Mouse (Mus musculus): ENCODE data around the gene Dgcr2. TPM values are rescaled to one million over a fixed set of nuclear protein-coding genes. Genes with fewer than 3 reads are reported as not detected.

The Dgcr2 gene
- polyA plus RNA-seq, 1 experiment from 2014 or later = 75.2 TPM

- ATAC-seq (no peak), DNase-seq (ENCODE audit: low read depth, low spot score) (no peak)
- POLR2A ChIA-PET = interaction anchor here (0.9 kb wide), 1 partner anchor 14 kb away, joined by 3 read pairs; no protein-coding TSS in a partner anchor
- in situ Hi-C loops (cut with MboI; ENCODE audit: low pct_unique_long_range_greater_than_20kb) = no loop called here
- H3K27me3 ChIP-seq = no peaks in the 10 kb centered on the region
- CTCF ChIA-PET = interaction anchor here (0.7 to 1.7 kb wide), 3 partner anchors 10 to 35 kb away, joined by 3 to 7 read pairs (median 3); no protein-coding TSS in a partner anchor
- TF ChIP-seq CTCF (IDR thresholded peaks at IDR 0.05) = no peak
These were observed 81.8 kb downstream of the Dgcr2 start for GRCm38 (mm10) chr16:17816528-17816927.

- no peaks in the 10 kb centered on the region for H3K27me3 ChIP-seq
- DNase-seq (ENCODE audit: low read depth, low spot score) (no peak), ATAC-seq (no peak)
- no peak for TF ChIP-seq CTCF (IDR thresholded peaks at IDR 0.05)
- ChIA-PET CTCF (interaction anchor here (0.7 to 1.7 kb wide), 6 partner anchors 11 to 70 kb away, joined by 3 to 7 read pairs (median 3); no protein-coding TSS in a partner anchor), POLR2A (interaction anchor here (0.7 to 0.9 kb wide), 3 partner anchors 14 to 98 kb away, joined by 3 read pairs; no protein-coding TSS in a partner anchor)
- in situ Hi-C loops (cut with MboI; ENCODE audit: low pct_unique_long_range_greater_than_20kb) = no loop called here
These were observed 82.7 kb downstream of the Dgcr2 start for GRCm38 (mm10) chr16:17815411-17816402.

- no peak for TF ChIP-seq CTCF (IDR thresholded peaks at IDR 0.05)
- no peak for DNase-seq (ENCODE audit: low read depth, low spot score)
- ChIA-PET CTCF (interaction anchor here (1.0 to 4.2 kb wide), 15 partner anchors 8 to 105 kb away, joined by 3 to 26 read pairs (median 11); partner anchors contain the start of gene Med15), POLR2A (interaction anchor here (0.6 to 1.7 kb wide), 5 partner anchors 18 to 81 kb away, joined by 3 to 4 read pairs (median 3); partner anchors contain the start of gene Med15)
- peak; percentile 68 for ATAC-seq
- no peaks in the 10 kb centered on the region for H3K27me3 ChIP-seq
- in situ Hi-C loops (cut with MboI; ENCODE audit: low pct_unique_long_range_greater_than_20kb) = loop anchor here (5.0 kb wide), 1 partner anchor 81 kb away; the partner anchor contains the start of gene Med15
These were observed 85.2 kb downstream of the Dgcr2 start for GRCm38 (mm10) chr16:17813173-17813572.

GRCm38 (mm10) chr16:17812120-17812519 lies 86.2 kb downstream of the Dgcr2 start:
- POLR2A ChIA-PET = interaction anchor here (0.6 to 1.5 kb wide), 6 partner anchors 22 to 82 kb away, joined by 3 to 5 read pairs (median 3); partner anchors contain the start of gene Med15
- DNase-seq (ENCODE audit: low read depth, low spot score) = no peak
- CTCF ChIA-PET = interaction anchor here (0.8 to 4.2 kb wide), 20 partner anchors 9 to 104 kb away, joined by 3 to 26 read pairs (median 9); partner anchors contain the start of gene Med15
- H3K27me3 ChIP-seq = no peaks in the 10 kb centered on the region
- in situ Hi-C loops (cut with MboI; ENCODE audit: low pct_unique_long_range_greater_than_20kb) = loop anchor here (5.0 kb wide), 1 partner anchor 80 kb away; the partner anchor contains the start of gene Med15
- no peak for ATAC-seq
- TF ChIP-seq CTCF (IDR thresholded peaks at IDR 0.05) = no peak

- DNase-seq (ENCODE audit: low read depth, low spot score) (no peak), ATAC-seq (no peak)
- TF ChIP-seq CTCF (IDR thresholded peaks at IDR 0.05) = no peak
- ChIA-PET POLR2A (interaction anchor here (1.4 kb wide), 1 partner anchor 21 kb away, joined by 4 read pairs; no protein-coding TSS in a partner anchor), CTCF (interaction anchor here (1.1 to 1.4 kb wide), 2 partner anchors 24 to 65 kb away, joined by 4 read pairs; no protein-coding TSS in a partner anchor)
- in situ Hi-C loops (cut with MboI; ENCODE audit: low pct_unique_long_range_greater_than_20kb) = loop anchor here (5.0 kb wide), 1 partner anchor 77 kb away; the partner anchor contains the start of gene Med15
- no peaks in the 10 kb centered on the region for H3K27me3 ChIP-seq
These were observed 88.7 kb downstream of the Dgcr2 start for GRCm38 (mm10) chr16:17809711-17810110.

GRCm38 (mm10) chr16:17809125-17809524 lies 89.2 kb downstream of the Dgcr2 start:
- no peaks in the 10 kb centered on the region for H3K27me3 ChIP-seq
- ATAC-seq (no peak), DNase-seq (ENCODE audit: low read depth, low spot score) (no peak)
- POLR2A ChIA-PET = interaction anchor here (1.4 to 1.6 kb wide), 2 partner anchors 22 to 48 kb away, joined by 3 to 4 read pairs; no protein-coding TSS in a partner anchor
- in situ Hi-C loops (cut with MboI; ENCODE audit: low pct_unique_long_range_greater_than_20kb) = no loop called here
- CTCF ChIA-PET = interaction anchor here (1.1 to 2.0 kb wide), 4 partner anchors 13 to 64 kb away, joined by 3 to 5 read pairs (median 4); no protein-coding TSS in a partner anchor
- TF ChIP-seq CTCF (IDR thresholded peaks at IDR 0.05) = no peak

GRCm38 (mm10) chr16:17807192-17808009 lies 91.0 kb downstream of the Dgcr2 start:
- POLR2A ChIA-PET = interaction anchor here (0.7 to 1.6 kb wide), 3 partner anchors 9 to 47 kb away, joined by 3 to 4 read pairs (median 3); no protein-coding TSS in a partner anchor
- DNase-seq (ENCODE audit: low read depth, low spot score) = no peak
- no peak for ATAC-seq
- no peak for TF ChIP-seq CTCF (IDR thresholded peaks at IDR 0.05)
- CTCF ChIA-PET = interaction anchor here (1.2 to 2.0 kb wide), 3 partner anchors 9 to 47 kb away, joined by 3 to 5 read pairs (median 3); no protein-coding TSS in a partner anchor
- in situ Hi-C loops (cut with MboI; ENCODE audit: low pct_unique_long_range_greater_than_20kb) = no loop called here
- no peaks in the 10 kb centered on the region for H3K27me3 ChIP-seq

- POLR2A ChIA-PET = no interaction called here
- H3K27me3 ChIP-seq = no peaks in the 10 kb centered on the region
- CTCF ChIA-PET = interaction anchor here (1.1 to 1.2 kb wide), 2 partner anchors 8 to 78 kb away, joined by 3 to 5 read pairs; no protein-coding TSS in a partner anchor
- ATAC-seq (no peak), DNase-seq (ENCODE audit: low read depth, low spot score) (no peak)
- in situ Hi-C loops (cut with MboI; ENCODE audit: low pct_unique_long_range_greater_than_20kb) = no loop called here
- TF ChIP-seq CTCF (IDR thresholded peaks at IDR 0.05) = no peak
These were observed 91.7 kb downstream of the Dgcr2 start for GRCm38 (mm10) chr16:17806581-17807191.

- H3K27me3 ChIP-seq = no peaks in the 10 kb centered on the region
- POLR2A ChIA-PET = no interaction called here
- no peak for DNase-seq (ENCODE audit: low read depth, low spot score)
These were observed 93.4 kb downstream of the Dgcr2 start for GRCm38 (mm10) chr16:17804982-17805381.

More at GRCm38 (mm10) chr16:17804982-17805381, 93.4 kb downstream of the Dgcr2 start:
- ATAC-seq = no peak
- CTCF ChIA-PET = interaction anchor here (1.1 kb wide), 1 partner anchor 9 kb away, joined by 7 read pairs; no protein-coding TSS in a partner anchor
- no peak for TF ChIP-seq CTCF (IDR thresholded peaks at IDR 0.05)
- in situ Hi-C loops (cut with MboI; ENCODE audit: low pct_unique_long_range_greater_than_20kb) = no loop called here

Data from Patski (cell line).